Mouse (Mus musculus) MEL (cell line): ENCODE results near the gene Mrpl44. TPM values are rescaled to one million over a fixed set of nuclear protein-coding genes. Genes with fewer than 3 reads are reported as not detected.

ENCODE experiments used
- DNase-seq: peaks from one replicate; pipeline ENCODE4 v3.0.0; 2011; ENCODE audit warnings: low read depth, low spot score
- H3K27ac ChIP-seq: 2 replicates; pipeline ENCODE4 v1.5.1; 2012; ENCODE audit warnings: low read depth, mild to moderate bottlenecking, control low read depth, low read length, moderate library complexity; ENCODE audit not compliant: control insufficient read depth
- H3K27me3 ChIP-seq, 2 experiments: fragments of 150-350 bp in 1 of 2; sonication (generic) in 1 of 2; 2 replicates each; pipeline ENCODE4 v1.6.1; 2012; ENCODE audit warnings: low read length in 2 of 2, mild to moderate bottlenecking in 2 of 2, improper control_type of control experiment in 1 of 2, moderate library complexity in 1 of 2; ENCODE audit not compliant: insufficient read depth in 2 of 2, control insufficient read depth in 1 of 2
- H3K36me3 ChIP-seq, 2 experiments: 2 replicates each; pipeline ENCODE4 v1.6.1; 2012 to 2014; ENCODE audit warnings: low read length in 2 of 2, improper control_type of control experiment in 1 of 2, inconsistent platforms in 1 of 2, mild to moderate bottlenecking in 1 of 2; ENCODE audit not compliant: insufficient read depth in 2 of 2, control insufficient read depth in 1 of 2
- H3K4me1 ChIP-seq, 2 experiments: fragments of 150-350 bp in 1 of 2; sonication (generic) in 1 of 2; 2 replicates each; pipeline ENCODE4 v1.6.1; 2012; ENCODE audit warnings: low read length in 2 of 2, improper control_type of control experiment in 1 of 2, mild to moderate bottlenecking in 1 of 2; ENCODE audit not compliant: insufficient read depth in 2 of 2, control insufficient read depth in 1 of 2
- H3K4me3 ChIP-seq, 2 experiments: fragments of 150-350 bp in 1 of 2; sonication (generic) in 1 of 2; 2 replicates each; pipeline ENCODE4 v1.5.1; 2012; ENCODE audit warnings: low read depth in 2 of 2, low read length in 2 of 2, mild to moderate bottlenecking in 2 of 2, moderate library complexity in 2 of 2, control low read depth in 1 of 2, improper control_type of control experiment in 1 of 2; ENCODE audit not compliant: control insufficient read depth in 1 of 2, insufficient read depth in 1 of 2
- H3K79me2 ChIP-seq: 2 replicates; pipeline ENCODE4 v1.6.1; 2012; ENCODE audit warnings: mild to moderate bottlenecking, low read length, moderate library complexity; ENCODE audit not compliant: control insufficient read depth, poor library complexity, insufficient read depth
- H3K9ac ChIP-seq: 2 replicates; pipeline ENCODE4 v1.6.1; 2012; ENCODE audit warnings: low read depth, mild to moderate bottlenecking, control low read depth, low read length, moderate library complexity; ENCODE audit not compliant: control insufficient read depth, poor library complexity, severe bottlenecking
- H3K9me3 ChIP-seq: fragments of 150-350 bp; sonication (generic); replicated peaks from 2 replicates; pipeline ENCODE4 v1.6.1; 2012; ENCODE audit warnings: mild to moderate bottlenecking, low read length, improper control_type of control experiment, moderate library complexity; ENCODE audit not compliant: insufficient read depth
- CHD2 ChIP-seq: IDR thresholded peaks from 2 replicates; pipeline ENCODE4 v1.6.1; 2011; ENCODE audit warnings: low read length, improper control_type of control experiment
- CTCF ChIP-seq, 3 experiments: IDR thresholded peaks in 2 of 3; conservative IDR thresholded peaks in 1 of 3; 2 replicates each; pipeline ENCODE4 v1.5.1; 2011 to 2012; ENCODE audit warnings: low read length in 3 of 3, low read depth in 2 of 3, mild to moderate bottlenecking in 2 of 3, improper control_type of control experiment in 1 of 3, inconsistent platforms in 1 of 3, mixed read lengths in 1 of 3, moderate library complexity in 1 of 3; ENCODE audit not compliant: control insufficient read depth in 1 of 3, insufficient read depth in 1 of 3, poor library complexity in 1 of 3, severe bottlenecking in 1 of 3
- E2F4 ChIP-seq: IDR thresholded peaks from 2 replicates; pipeline ENCODE4 v1.6.1; 2011; ENCODE audit warnings: low read depth, low read length, improper control_type of control experiment, borderline replicate concordance
- ELF1 ChIP-seq: IDR thresholded peaks from 2 replicates; pipeline ENCODE4 v1.6.1; 2014; ENCODE audit warnings: low read depth, mild to moderate bottlenecking, inconsistent platforms, low read length, improper control_type of control experiment, moderate library complexity
- ETS1 ChIP-seq: IDR thresholded peaks from 2 replicates; pipeline ENCODE4 v1.6.1; 2012; ENCODE audit warnings: low read depth, mild to moderate bottlenecking, inconsistent platforms, low read length, improper control_type of control experiment, moderate library complexity
- JUND ChIP-seq: IDR thresholded peaks from 2 replicates; pipeline ENCODE4 v1.6.1; 2011; ENCODE audit warnings: low read depth, mild to moderate bottlenecking, improper control_type of control experiment, low read length
- MAFK ChIP-seq: IDR thresholded peaks from 2 replicates; pipeline ENCODE4 v1.6.1; 2011; ENCODE audit warnings: low read depth, mild to moderate bottlenecking, low read length, improper control_type of control experiment, borderline replicate concordance
- MAX ChIP-seq: IDR thresholded peaks from 2 replicates; pipeline ENCODE4 v1.6.1; 2011; ENCODE audit warnings: low read length, improper control_type of control experiment
- MAZ ChIP-seq: IDR thresholded peaks from 2 replicates; pipeline ENCODE4 v1.6.1; 2012; ENCODE audit warnings: low read depth, mild to moderate bottlenecking, inconsistent platforms, low read length, improper control_type of control experiment
- MEF2A ChIP-seq: IDR thresholded peaks from 2 replicates; pipeline ENCODE4 v1.6.1; 2014; ENCODE audit warnings: low read depth, mild to moderate bottlenecking, inconsistent platforms, low read length, improper control_type of control experiment; ENCODE audit not compliant: poor library complexity, insufficient replicate concordance, severe bottlenecking; ENCODE audit errors: extremely low read depth
- POLR2AphosphoS5 ChIP-seq: IDR thresholded peaks from 2 replicates; pipeline ENCODE4 v1.6.1; 2012; ENCODE audit warnings: low read depth, borderline replicate concordance, mild to moderate bottlenecking, inconsistent platforms, low read length, moderate library complexity, mixed read lengths
- RCOR1 ChIP-seq: IDR thresholded peaks from 2 replicates; pipeline ENCODE4 v1.6.1; 2012; ENCODE audit warnings: low read depth, mild to moderate bottlenecking, inconsistent platforms, low read length, improper control_type of control experiment
- SMC3 ChIP-seq: IDR thresholded peaks from 2 replicates; pipeline ENCODE4 v1.6.1; 2011; ENCODE audit warnings: low read depth, low read length, improper control_type of control experiment
- TAL1 ChIP-seq: IDR thresholded peaks from 2 replicates; pipeline ENCODE4 v1.6.1; 2012; ENCODE audit warnings: mild to moderate bottlenecking, inconsistent platforms, low read length, moderate library complexity, mixed read lengths
- TBP ChIP-seq: IDR thresholded peaks from 2 replicates; pipeline ENCODE4 v1.8.0; 2011; ENCODE audit warnings: low read depth, low read length, improper control_type of control experiment
- USF1 ChIP-seq: IDR thresholded peaks from 2 replicates; pipeline ENCODE4 v1.6.1; 2014; ENCODE audit warnings: low read depth, mild to moderate bottlenecking, inconsistent platforms, low read length, improper control_type of control experiment, moderate library complexity
- ZC3H11A ChIP-seq: IDR thresholded peaks from 2 replicates; pipeline ENCODE4 v1.6.1; 2012; ENCODE audit warnings: low read depth, mild to moderate bottlenecking, inconsistent platforms, low read length, improper control_type of control experiment
- ZMIZ1 ChIP-seq: IDR thresholded peaks from 2 replicates; pipeline ENCODE4 v1.6.1; 2012; ENCODE audit warnings: low read depth, mild to moderate bottlenecking, inconsistent platforms, low read length, improper control_type of control experiment, moderate library complexity
- polyA plus RNA-seq, 2 experiments: library from polyadenylated mRNA; stranded (reverse) in 1 of 2; unstranded in 1 of 2; fragments of >175 nt in 1 of 2; fragments of >200 nt in 1 of 2; gene quantifications; 2 replicates each; pipeline versions ENCODE4 v1.2.1 to v1.2.4; 2012; ENCODE audit warnings: low replicate concordance in 2 of 2, low read depth in 1 of 2; ENCODE audit not compliant: insufficient read length in 2 of 2, insufficient read depth in 1 of 2, missing spikeins in 1 of 2
- total RNA-seq: library from RNA; depleted of rRNA; stranded (reverse); fragments of 300-350 nt; gene quantifications from 2 replicates; pipeline ENCODE4 v1.2.3, GENCODE M21; 2012

Mrpl44 gene
- total and polyA plus RNA-seq, 3 experiments: 52.6 to 63.2 TPM; not detected in 1

GRCm38 (mm10) chr1:79809447-79809846, 33.6 kb downstream of the Mrpl44 start:
- no peak overlapping the region for H3K9ac ChIP-seq
- no peaks in the 10 kb centered on the region for H3K4me1 ChIP-seq
- no peaks in the 10 kb centered on the region for H3K27me3 ChIP-seq
- TF ChIP-seq CHD2 (no peak), USF1 (no peak), E2F4 (no peak), JUND (no peak), ZMIZ1 (no peak), TAL1 (no peak), MAZ (no peak), MEF2A (no peak), POLR2AphosphoS5 (no peak), MAFK (no peak), ETS1 (no peak), ZC3H11A (no peak)
- no peaks in the 10 kb centered on the region for H3K36me3 ChIP-seq
- H3K27ac ChIP-seq: no peak overlapping the region
- H3K9me3 ChIP-seq: no peaks in the 10 kb centered on the region
- no peak overlapping the region for H3K4me3 ChIP-seq
- DNase-seq: no peak
- no peaks in the 10 kb centered on the region for H3K79me2 ChIP-seq

DNA sequence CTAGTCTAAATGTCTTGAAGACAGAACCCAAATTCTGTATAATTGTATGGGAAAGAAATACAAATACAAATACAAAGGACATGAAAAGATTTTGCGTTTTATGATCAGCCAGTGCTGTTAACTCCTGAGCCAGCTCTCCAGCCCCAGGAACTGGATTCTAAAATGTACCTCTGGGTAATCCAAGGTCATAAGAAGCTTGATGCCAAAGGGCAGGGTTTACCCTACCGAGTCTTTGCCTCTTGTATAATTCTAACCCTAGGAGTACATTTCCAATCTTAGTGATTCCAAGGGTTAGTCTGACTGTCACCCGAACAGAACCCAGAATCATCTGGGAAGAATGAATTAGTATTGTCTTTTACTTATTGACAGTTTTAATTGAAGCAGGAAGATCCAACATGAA, 39.6 kb downstream of the Mrpl44 start:
- H3K79me2 ChIP-seq: no peaks in the 10 kb centered on the region
- no peaks in the 10 kb centered on the region for H3K9me3 ChIP-seq
- H3K9ac ChIP-seq: no peak overlapping the region
- TF ChIP-seq MAFK: no peak
- no peak for TF ChIP-seq MAX
- TF ChIP-seq SMC3: no peak
- TF ChIP-seq CTCF (IDR thresholded peaks at IDR 0.05 in 2 of 3, conservative IDR thresholded peaks at IDR 0.05 in 1 of 3; ENCODE audit: control insufficient read depth in 1 of 3, insufficient read depth in 1 of 3, low read depth in 2 of 3, low read length in 3 of 3, poor library complexity in 1 of 3, severe bottlenecking in 1 of 3): no peak
- TF ChIP-seq POLR2AphosphoS5: no peak
- TF ChIP-seq TBP: no peak
- TF ChIP-seq E2F4: no peak
- no peak for TF ChIP-seq ETS1
- no peak for TF ChIP-seq ELF1
- TF ChIP-seq RCOR1: no peak
- H3K27me3 ChIP-seq: no peaks in the 10 kb centered on the region
- no peak overlapping the region for H3K27ac ChIP-seq
- DNase-seq: no peak
- H3K4me1 ChIP-seq: no peaks in the 10 kb centered on the region
- H3K4me3 ChIP-seq: no peak overlapping the region
- H3K36me3 ChIP-seq: no peaks in the 10 kb centered on the region
